Mouse (Mus musculus): ENCODE measurements around the gene Mbnl2. TPM values are rescaled to one million over a fixed set of nuclear protein-coding genes. Genes with fewer than 3 reads are reported as not detected.

Mbnl2 gene
- polyA plus RNA-seq, 1 experiment from 2014 or later: 39.2 TPM

GRCm38 (mm10) chr14:120297833-120298232, 22.4 kb downstream of the Mbnl2 start:
- no peaks in the 10 kb centered on the region for H3K36me3 ChIP-seq (ENCODE audit: control insufficient read depth, insufficient read depth, low read length)
- WGBS: 81% methylated on average over 6 of the region's 6 CpGs
- H3K4me2 ChIP-seq (ENCODE audit: low read depth, low read length, severe bottlenecking): no peak overlapping the region
- no peaks in the 10 kb centered on the region for H3K27me3 ChIP-seq (ENCODE audit: control insufficient read depth, insufficient read depth, low read length)
- no peak for DNase-seq (ENCODE audit: low spot score)
- no peak overlapping the region for H3K4me3 ChIP-seq (ENCODE audit: low read depth, low read length)
- H3K27ac ChIP-seq (ENCODE audit: low read depth, low read length): no peak overlapping the region
- H3K9me3 ChIP-seq (ENCODE audit: control insufficient read depth, low read length): no peaks in the 10 kb centered on the region
- no peak for ATAC-seq (replicated peaks; ENCODE audit: low FRiP score)
- H3K9ac ChIP-seq (ENCODE audit: low read length): no peak overlapping the region
- 0 out of 2 replicates have a peak, but pooled peaks cover 3% of the 10 kb centered on the region for H3K4me1 ChIP-seq (replicated peaks; ENCODE audit: control insufficient read depth, insufficient read depth, low read length)

DNA sequence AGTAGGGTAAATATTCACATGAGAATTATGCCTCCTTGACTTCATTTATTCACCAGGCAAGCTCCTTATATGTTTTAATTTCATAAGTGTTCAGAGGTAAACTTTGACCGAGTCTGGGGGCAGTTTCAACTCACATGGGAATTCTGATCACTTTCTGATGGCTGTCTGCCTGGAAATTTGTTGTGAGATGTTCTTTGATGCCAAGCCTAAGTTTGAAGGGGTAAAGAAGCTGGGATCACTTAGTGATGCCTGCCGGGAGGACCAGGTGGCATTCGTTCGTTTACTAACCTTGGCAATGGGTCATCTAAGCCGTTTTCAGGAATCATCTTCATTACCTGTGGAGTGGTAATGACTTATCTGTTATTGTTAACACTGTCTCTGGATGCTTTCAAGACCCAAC, 23.0 kb downstream of the Mbnl2 start:
- H3K9ac ChIP-seq (ENCODE audit: low read length): no peak overlapping the region
- H3K4me3 ChIP-seq (ENCODE audit: low read depth, low read length): no peak overlapping the region
- H3K36me3 ChIP-seq (ENCODE audit: control insufficient read depth, insufficient read depth, low read length): no peaks in the 10 kb centered on the region
- H3K27ac ChIP-seq (ENCODE audit: low read depth, low read length): no peak overlapping the region
- H3K9me3 ChIP-seq (ENCODE audit: control insufficient read depth, low read length): no peaks in the 10 kb centered on the region
- H3K27me3 ChIP-seq (ENCODE audit: control insufficient read depth, insufficient read depth, low read length): no peaks in the 10 kb centered on the region
- DNase-seq (ENCODE audit: low spot score) (no peak), ATAC-seq (replicated peaks; ENCODE audit: low FRiP score) (no peak)
- 87% methylated on average over 5 of the region's 5 CpGs for WGBS
- no peak overlapping the region for H3K4me2 ChIP-seq (ENCODE audit: low read depth, low read length, severe bottlenecking)
- peaks cover 3% of the 10 kb centered on the region; the same call in 1 of the 2 replicates for H3K4me1 ChIP-seq (replicated peaks; ENCODE audit: control insufficient read depth, insufficient read depth, low read length)

- H3K27ac ChIP-seq (ENCODE audit: low read depth, low read length): no peak overlapping the region
- DNase-seq (ENCODE audit: low spot score) (no peak), ATAC-seq (replicated peaks; ENCODE audit: low FRiP score) (no peak)
- H3K27me3 ChIP-seq (ENCODE audit: control insufficient read depth, insufficient read depth, low read length): no peaks in the 10 kb centered on the region
- H3K36me3 ChIP-seq (ENCODE audit: control insufficient read depth, insufficient read depth, low read length): no peaks in the 10 kb centered on the region
- H3K4me1 ChIP-seq (replicated peaks; ENCODE audit: control insufficient read depth, insufficient read depth, low read length): peaks cover 3% of the 10 kb centered on the region; the same call in 1 of the 2 replicates
- 78% methylated on average over 3 of the region's 3 CpGs for WGBS
- no peaks in the 10 kb centered on the region for H3K9me3 ChIP-seq (ENCODE audit: control insufficient read depth, low read length)
- no peak overlapping the region for H3K4me2 ChIP-seq (ENCODE audit: low read depth, low read length, severe bottlenecking)
- H3K9ac ChIP-seq (ENCODE audit: low read length): no peak overlapping the region
- H3K4me3 ChIP-seq (ENCODE audit: low read depth, low read length): no peak overlapping the region
Observed at GRCm38 (mm10) chr14:120299716-120300115, 24.2 kb downstream of the Mbnl2 start.

DNA sequence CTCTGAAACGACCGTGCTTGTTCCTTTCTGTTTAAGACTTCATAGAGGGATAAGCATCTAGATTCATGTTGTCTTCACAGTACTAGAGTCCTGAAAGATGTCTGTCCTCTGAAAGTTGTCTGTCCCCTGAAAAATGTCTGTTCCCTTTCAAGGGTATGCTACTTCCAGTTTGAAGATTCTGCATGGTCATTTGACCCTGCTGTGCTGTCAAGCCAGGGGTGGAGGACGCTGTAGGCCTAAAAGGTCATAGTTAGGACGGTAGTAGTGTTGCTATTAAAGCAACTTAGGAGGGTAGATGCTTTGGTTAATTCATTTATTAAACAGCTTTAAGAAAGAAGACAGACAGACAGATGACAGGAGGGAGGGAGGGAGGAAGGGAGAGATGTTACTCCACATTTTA, 24.7 kb downstream of the Mbnl2 start:
- no peak for ATAC-seq (replicated peaks; ENCODE audit: low FRiP score)

DNA sequence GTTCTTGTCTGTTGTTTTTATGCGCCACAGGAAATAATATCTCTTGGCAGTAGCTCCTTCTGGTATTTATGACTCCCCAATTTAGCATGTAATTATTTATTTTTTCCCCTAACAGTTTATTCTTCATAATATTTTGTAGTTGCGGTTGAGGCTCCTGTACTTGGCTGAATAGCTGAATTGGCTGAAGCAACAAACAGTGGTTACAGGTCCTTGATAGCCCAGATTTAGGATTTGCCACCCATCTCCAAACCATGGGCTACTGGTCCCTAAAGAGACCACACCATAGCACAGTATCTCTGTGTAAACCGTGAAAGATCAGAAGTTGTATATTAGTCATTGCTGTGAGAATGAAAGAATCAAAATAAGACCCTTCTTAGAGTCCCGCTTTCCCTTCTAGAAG, 25.3 kb downstream of the Mbnl2 start:
- no peaks in the 10 kb centered on the region for H3K36me3 ChIP-seq (ENCODE audit: control insufficient read depth, insufficient read depth, low read length)
- DNase-seq (ENCODE audit: low spot score) (no peak), ATAC-seq (replicated peaks; ENCODE audit: low FRiP score) (no peak)
- H3K9ac ChIP-seq (ENCODE audit: low read length): no peak overlapping the region
- no peak overlapping the region for H3K4me2 ChIP-seq (ENCODE audit: low read depth, low read length, severe bottlenecking)
- H3K4me3 ChIP-seq (ENCODE audit: low read depth, low read length): no peak overlapping the region
- H3K9me3 ChIP-seq (ENCODE audit: control insufficient read depth, low read length): no peaks in the 10 kb centered on the region
- no peaks in the 10 kb centered on the region for H3K27me3 ChIP-seq (ENCODE audit: control insufficient read depth, insufficient read depth, low read length)
- WGBS: 93% methylated on average over 4 of the region's 4 CpGs
- H3K27ac ChIP-seq (ENCODE audit: low read depth, low read length): no peak overlapping the region
- H3K4me1 ChIP-seq (replicated peaks; ENCODE audit: control insufficient read depth, insufficient read depth, low read length): peaks cover 3% of the 10 kb centered on the region; the same call in 1 of the 2 replicates

More for the DNA sequence above, 24.7 kb downstream of the Mbnl2 start:
- 84% methylated on average over 4 of the region's 4 CpGs for WGBS
- no peaks in the 10 kb centered on the region for H3K27me3 ChIP-seq (ENCODE audit: control insufficient read depth, insufficient read depth, low read length)
- H3K27ac ChIP-seq (ENCODE audit: low read depth, low read length): no peak overlapping the region
- H3K9me3 ChIP-seq (ENCODE audit: control insufficient read depth, low read length): no peaks in the 10 kb centered on the region
- no peak overlapping the region for H3K4me2 ChIP-seq (ENCODE audit: low read depth, low read length, severe bottlenecking)
- DNase-seq (ENCODE audit: low spot score): no peak
- H3K36me3 ChIP-seq (ENCODE audit: control insufficient read depth, insufficient read depth, low read length): no peaks in the 10 kb centered on the region
- no peak overlapping the region for H3K4me3 ChIP-seq (ENCODE audit: low read depth, low read length)
- no peak overlapping the region for H3K9ac ChIP-seq (ENCODE audit: low read length)
- H3K4me1 ChIP-seq (replicated peaks; ENCODE audit: control insufficient read depth, insufficient read depth, low read length): peaks cover 3% of the 10 kb centered on the region; the same call in 1 of the 2 replicates

- Histone ChIP-seq H3K27me3 (ENCODE audit: control insufficient read depth, insufficient read depth, low read length) (no peaks in the 10 kb centered on the region), H3K4me2 (ENCODE audit: low read depth, low read length, severe bottlenecking) (no peak overlapping the region), H3K36me3 (ENCODE audit: control insufficient read depth, insufficient read depth, low read length) (no peaks in the 10 kb centered on the region), H3K4me3 (ENCODE audit: low read depth, low read length) (no peak overlapping the region), H3K27ac (ENCODE audit: low read depth, low read length) (no peak overlapping the region), H3K4me1 (replicated peaks; ENCODE audit: control insufficient read depth, insufficient read depth, low read length) (peaks cover 2% of the 10 kb centered on the region; the same call in 1 of the 2 replicates), H3K9me3 (ENCODE audit: control insufficient read depth, low read length) (no peaks in the 10 kb centered on the region), H3K9ac (ENCODE audit: low read length) (no peak overlapping the region)
- WGBS: 40% methylated on average over 6 of the region's 6 CpGs
- no peak for DNase-seq (ENCODE audit: low spot score)
- ATAC-seq (replicated peaks; ENCODE audit: low FRiP score): no peak
Observed at GRCm38 (mm10) chr14:120302913-120303548, 27.6 kb downstream of the Mbnl2 start.

- Histone ChIP-seq H3K4me3 (ENCODE audit: low read depth, low read length) (no peak overlapping the region), H3K4me1 (replicated peaks; ENCODE audit: control insufficient read depth, insufficient read depth, low read length) (peaks cover 2% of the 10 kb centered on the region; the same call in 1 of the 2 replicates), H3K27me3 (ENCODE audit: control insufficient read depth, insufficient read depth, low read length) (no peaks in the 10 kb centered on the region), H3K27ac (ENCODE audit: low read depth, low read length) (no peak overlapping the region), H3K4me2 (ENCODE audit: low read depth, low read length, severe bottlenecking) (no peak overlapping the region), H3K36me3 (ENCODE audit: control insufficient read depth, insufficient read depth, low read length) (no peaks in the 10 kb centered on the region), H3K9ac (ENCODE audit: low read length) (no peak overlapping the region), H3K9me3 (ENCODE audit: control insufficient read depth, low read length) (no peaks in the 10 kb centered on the region)
- no peak for DNase-seq (ENCODE audit: low spot score)
- WGBS: 80% methylated on average over 11 of the region's 11 CpGs
- ATAC-seq (replicated peaks; ENCODE audit: low FRiP score): no peak
Observed at GRCm38 (mm10) chr14:120306229-120306628, 30.8 kb downstream of the Mbnl2 start.

DNA sequence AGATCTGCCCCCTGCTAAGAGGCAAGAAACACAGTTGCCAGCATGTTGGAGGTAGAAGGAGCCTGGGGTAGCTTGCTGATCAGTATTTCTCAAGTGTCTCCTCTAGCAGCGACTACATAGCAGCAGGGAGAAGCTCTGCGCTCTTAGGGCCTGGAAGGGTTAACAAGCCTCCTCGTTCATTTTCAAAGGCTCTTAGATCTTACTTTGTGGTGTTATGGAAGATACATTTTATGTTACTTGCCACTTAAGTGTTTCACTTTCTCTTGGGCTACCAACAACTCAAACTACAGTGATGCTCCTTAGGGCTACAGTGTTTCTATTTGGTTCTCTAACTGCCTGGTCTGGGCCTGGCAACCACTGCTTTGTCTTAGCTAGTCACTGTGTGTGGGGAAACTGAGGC, 31.9 kb downstream of the Mbnl2 start:
- DNase-seq (ENCODE audit: low spot score): no peak
- WGBS: 73% methylated on average over 3 of the region's 3 CpGs
- H3K36me3 ChIP-seq (ENCODE audit: control insufficient read depth, insufficient read depth, low read length): no peaks in the 10 kb centered on the region
- no peaks in the 10 kb centered on the region for H3K9me3 ChIP-seq (ENCODE audit: control insufficient read depth, low read length)
- no peak overlapping the region for H3K9ac ChIP-seq (ENCODE audit: low read length)
- no peak for ATAC-seq (replicated peaks; ENCODE audit: low FRiP score)
- no peak overlapping the region for H3K4me3 ChIP-seq (ENCODE audit: low read depth, low read length)
- no peak overlapping the region for H3K27ac ChIP-seq (ENCODE audit: low read depth, low read length)
- H3K27me3 ChIP-seq (ENCODE audit: control insufficient read depth, insufficient read depth, low read length): no peaks in the 10 kb centered on the region
- no peak overlapping the region for H3K4me2 ChIP-seq (ENCODE audit: low read depth, low read length, severe bottlenecking)
- H3K4me1 ChIP-seq (replicated peaks; ENCODE audit: control insufficient read depth, insufficient read depth, low read length): peaks cover 2% of the 10 kb centered on the region; the same call in 1 of the 2 replicates

DNA sequence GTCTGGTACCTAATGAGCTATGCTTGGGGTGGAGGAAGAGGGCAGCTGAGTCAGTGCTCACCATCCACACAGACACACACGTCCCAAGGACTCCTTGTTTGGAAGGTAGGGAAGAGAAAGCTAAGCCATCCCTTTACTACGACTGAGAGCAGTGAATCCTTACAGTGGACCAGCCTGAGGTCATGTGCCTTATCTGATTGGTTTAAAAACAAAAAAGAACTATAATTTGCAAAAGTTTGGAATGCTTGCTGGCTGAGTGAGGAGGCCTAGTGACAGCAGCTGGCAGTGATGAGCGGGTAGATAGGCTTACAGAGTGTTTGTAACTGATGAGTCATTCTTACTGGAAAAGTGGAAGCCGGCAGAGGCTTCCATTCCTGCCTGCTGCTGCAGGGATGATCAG, 32.5 kb downstream of the Mbnl2 start:
- Histone ChIP-seq H3K27ac (ENCODE audit: low read depth, low read length) (no peak overlapping the region), H3K9me3 (ENCODE audit: control insufficient read depth, low read length) (no peaks in the 10 kb centered on the region), H3K9ac (ENCODE audit: low read length) (no peak overlapping the region), H3K4me2 (ENCODE audit: low read depth, low read length, severe bottlenecking) (no peak overlapping the region), H3K36me3 (ENCODE audit: control insufficient read depth, insufficient read depth, low read length) (no peaks in the 10 kb centered on the region), H3K27me3 (ENCODE audit: control insufficient read depth, insufficient read depth, low read length) (no peaks in the 10 kb centered on the region), H3K4me3 (ENCODE audit: low read depth, low read length) (no peak overlapping the region), H3K4me1 (replicated peaks; ENCODE audit: control insufficient read depth, insufficient read depth, low read length) (peaks cover 2% of the 10 kb centered on the region; the same call in 1 of the 2 replicates)
- DNase-seq (ENCODE audit: low spot score): no peak
- WGBS: 65% methylated on average over 4 of the region's 4 CpGs
- ATAC-seq (replicated peaks; ENCODE audit: low FRiP score): no peak

Measured in forebrain, embryonic 11.5 days (tissue).